In the genomic region with DNA sequence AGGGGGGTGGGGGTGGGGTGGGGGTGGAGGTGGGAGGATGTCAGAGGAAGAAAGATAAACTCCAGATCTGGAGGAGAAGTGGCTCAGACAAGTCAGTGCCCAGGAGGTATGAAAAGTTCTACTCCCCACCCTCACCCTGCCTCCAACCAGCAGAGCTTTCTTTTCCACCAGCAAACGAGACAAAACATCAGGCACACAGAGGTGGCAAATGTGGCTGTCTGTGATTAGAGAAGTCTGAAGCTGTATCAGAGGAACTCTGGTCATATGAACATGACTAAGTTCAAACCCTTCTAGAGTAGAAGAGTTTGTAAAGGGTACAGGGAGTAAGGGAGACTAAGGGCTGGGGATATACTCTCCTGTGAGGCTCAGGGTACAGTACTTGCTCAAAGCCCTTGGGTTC, we compare ENCODE assay signal across 17 mouse cellular contexts.
"Had no signal": no experiment of that assay in that cellular context is flagged by ENCODE, and none has a peak within 500 bp of the region (broad histone marks: within the 10 kb centered on the region; RNA-seq: fewer than 3 reads in every experiment).

No protein-coding gene starts in this region.

- H3K27ac ChIP-seq: lung, embryonic 15.5 days; macrophage; midbrain, embryonic 13.5 days; midbrain, embryonic 15.5 days; neural tube, embryonic 12.5 days had no signal

- H3K4me3 ChIP-seq: lung, embryonic 15.5 days; megakaryocyte, embryonic 14.5 days; midbrain, embryonic 13.5 days; midbrain, embryonic 15.5 days; neural tube, embryonic 12.5 days had no signal

- H3K9ac ChIP-seq: lung, embryonic 15.5 days; midbrain, embryonic 13.5 days; midbrain, embryonic 15.5 days; neural tube, embryonic 12.5 days had no signal

- DNase-seq: lung, adult 2 months; lung, postnatal 14 days; lung, postnatal 36 days; retina, postnatal 1 day; right cerebral cortex, postnatal 4 days; spleen, adult 18-20 months; thymus, adult 18-20 months; thymus, postnatal 14 days; thymus, postnatal 36 days had no signal

- ATAC-seq: lung, postnatal 0 days; midbrain, embryonic 13.5 days; midbrain, embryonic 15.5 days had no signal

- H3K4me1 ChIP-seq: megakaryocyte, embryonic 14.5 days had no signal

- H3K27me3 ChIP-seq: lung, embryonic 15.5 days; megakaryocyte, embryonic 14.5 days; midbrain, embryonic 15.5 days; neural tube, embryonic 12.5 days had no signal

- H3K36me3 ChIP-seq: lung, embryonic 15.5 days; midbrain, embryonic 13.5 days; midbrain, embryonic 15.5 days; neural tube, embryonic 12.5 days had no signal

- H3K9me3 ChIP-seq: lung, embryonic 15.5 days; midbrain, embryonic 13.5 days; midbrain, embryonic 15.5 days; neural tube, embryonic 12.5 days had no signal

- H3K4me2 ChIP-seq: lung, embryonic 15.5 days; midbrain, embryonic 11.5 days; midbrain, embryonic 13.5 days; midbrain, embryonic 15.5 days; neural tube, embryonic 12.5 days had no signal
